Mouse (Mus musculus): Measurements from ENCODE around the gene Kif3c.

The Kif3c gene

GRCm38 (mm10) chr12:3425375-3426341 is 60.7 kb downstream of the Kif3c start:
- DNase-seq (ENCODE audit: low read depth), result no peak

- peak; percentile 99 for DNase-seq (ENCODE audit: low read depth)
These were observed 61.6 kb downstream of the Kif3c start, which contains the start of gene Asxl2 for GRCm38 (mm10) chr12:3426530-3427034. Gene Asxl2, plus strand, starts transcription at chr12:3426857.

GRCm38 (mm10) chr12:3427067-3427889 is 62.3 kb downstream of the Kif3c start:
- peak; percentile 80 for DNase-seq (ENCODE audit: low read depth)

- DNase-seq (ENCODE audit: low read depth), result no peak
These were observed 63.2 kb downstream of the Kif3c start for GRCm38 (mm10) chr12:3427891-3428775.

- DNase-seq (ENCODE audit: low read depth), result no peak
These were observed 64.9 kb downstream of the Kif3c start for GRCm38 (mm10) chr12:3429681-3430442.

- no peak for DNase-seq (ENCODE audit: low read depth)
These were observed 65.5 kb downstream of the Kif3c start for GRCm38 (mm10) chr12:3430443-3430753.

- DNase-seq (ENCODE audit: low read depth), result peak; percentile 50
These were observed 66.1 kb downstream of the Kif3c start for GRCm38 (mm10) chr12:3430985-3431384.

GRCm38 (mm10) chr12:3433736-3434135 is 68.8 kb downstream of the Kif3c start:
- DNase-seq (ENCODE audit: low read depth), result no peak

- DNase-seq (ENCODE audit: low read depth), result no peak
These were observed 71.5 kb downstream of the Kif3c start for GRCm38 (mm10) chr12:3436446-3436845.

GRCm38 (mm10) chr12:3437815-3438214 is 72.9 kb downstream of the Kif3c start:
- peak; percentile 62 for DNase-seq (ENCODE audit: low read depth)

GRCm38 (mm10) chr12:3440916-3441315 is 76.0 kb downstream of the Kif3c start:
- peak; percentile 27 for DNase-seq (ENCODE audit: low read depth)

GRCm38 (mm10) chr12:3441361-3441760 is 76.4 kb downstream of the Kif3c start:
- peak; percentile 66 for DNase-seq (ENCODE audit: low read depth)

GRCm38 (mm10) chr12:3453554-3453953 is 88.6 kb downstream of the Kif3c start:
- no peak for DNase-seq (ENCODE audit: low read depth)

Measured in naive thymus-derived CD4-positive, alpha-beta T cell, adult 2 months (primary cell).